Mouse (Mus musculus) spleen, adult 2 months (tissue): ENCODE data around the gene A730071L15Rik. TPM values are rescaled to one million over a fixed set of nuclear protein-coding genes. Genes with fewer than 3 reads are reported as not detected.

Experiments
- DNase-seq, 2 experiments: peaks; one replicate each; pipeline versions ENCODE4 v3.0.0 to v3.0.0-alpha.2; 2012 to 2021; ENCODE audit warnings: low spot score in 2 of 2, low read depth in 1 of 2
- H3K27ac ChIP-seq: fragments of 200-500 bp; 2 replicates; pipeline ENCODE4 v1.5.1; 2012; ENCODE audit warnings: low read length, inconsistent platforms; ENCODE audit not compliant: insufficient read depth
- H3K27me3 ChIP-seq: fragments of 200-500 bp; 2 replicates; pipeline ENCODE4 v1.6.1; 2012; ENCODE audit warnings: mild to moderate bottlenecking, moderate library complexity, low read length, inconsistent platforms; ENCODE audit not compliant: control insufficient read depth, insufficient read depth
- H3K36me3 ChIP-seq: fragments of 200-500 bp; 2 replicates; pipeline ENCODE4 v1.6.1; 2012; ENCODE audit warnings: mild to moderate bottlenecking, low read length, inconsistent platforms; ENCODE audit not compliant: control insufficient read depth, insufficient read depth
- H3K4me1 ChIP-seq: fragments of 200-500 bp; 2 replicates; pipeline ENCODE4 v1.6.1; 2011; ENCODE audit warnings: inconsistent platforms; ENCODE audit not compliant: control insufficient read depth, insufficient read depth, insufficient read length
- H3K4me3 ChIP-seq: fragments of 200-500 bp; 2 replicates; pipeline ENCODE4 v1.5.1; 2011; ENCODE audit warnings: mild to moderate bottlenecking, inconsistent platforms; ENCODE audit not compliant: insufficient read depth, insufficient read length; ENCODE audit errors: extremely low read depth
- CTCF ChIP-seq: fragments of 200-500 bp; IDR thresholded peaks from 2 replicates; pipeline ENCODE4 v1.5.1; 2011; ENCODE audit warnings: mild to moderate bottlenecking, inconsistent platforms; ENCODE audit not compliant: insufficient read depth, insufficient read length, insufficient replicate concordance; ENCODE audit errors: extremely low read depth
- POLR2A ChIP-seq: fragments of 200-500 bp; IDR thresholded peaks from 2 replicates; pipeline ENCODE4 v1.6.1; 2011; ENCODE audit warnings: low read depth, low read length, inconsistent platforms
- WGBS: fragments of 180-500 bp; shearing (Covaris S2); methylation state at CpG from one replicate; pipeline ENCODE4 v1.1.7; 2018; 5-methylcytosine and 5-hydroxymethylcytosine counted together
- polyA plus RNA-seq: library from polyadenylated mRNA; depleted of rRNA; stranded (reverse); fragments of >200 nt; gene quantifications from 2 replicates; pipeline ENCODE4 v1.2.3, GENCODE M21; 2012

A730071L15Rik gene
- polyA plus RNA-seq, 1 experiment: 0.09 TPM

DNA sequence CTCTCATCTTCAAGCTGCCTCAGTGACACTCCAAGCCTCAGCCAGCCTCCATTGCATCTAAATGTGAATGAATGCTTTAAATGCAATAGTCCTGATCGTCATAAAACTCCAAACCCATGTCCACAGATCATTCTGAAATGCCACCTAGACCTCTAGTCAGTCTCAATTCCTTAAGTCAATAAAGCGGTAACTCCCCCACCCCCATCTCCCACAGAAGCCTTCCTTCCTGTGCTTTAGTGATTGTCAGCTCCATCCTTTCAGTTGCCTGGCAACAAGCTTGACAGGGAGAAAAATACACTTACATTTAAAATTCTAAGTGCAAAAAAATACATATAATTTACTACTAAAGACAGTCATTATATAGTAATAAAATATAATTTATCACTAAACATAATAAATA is 16.6 kb upstream of the A730071L15Rik start:
- TF ChIP-seq POLR2A (no peak), CTCF (no peak)
- WGBS: 46% methylated on average over 2 of the region's 2 CpGs
- H3K27ac ChIP-seq: no peak overlapping the region
- DNase-seq: no peak
- peaks cover 21% of the 10 kb centered on the region for H3K4me1 ChIP-seq
- no peaks in the 10 kb centered on the region for H3K27me3 ChIP-seq
- no peaks in the 10 kb centered on the region for H3K36me3 ChIP-seq
- no peak overlapping the region for H3K4me3 ChIP-seq

DNA sequence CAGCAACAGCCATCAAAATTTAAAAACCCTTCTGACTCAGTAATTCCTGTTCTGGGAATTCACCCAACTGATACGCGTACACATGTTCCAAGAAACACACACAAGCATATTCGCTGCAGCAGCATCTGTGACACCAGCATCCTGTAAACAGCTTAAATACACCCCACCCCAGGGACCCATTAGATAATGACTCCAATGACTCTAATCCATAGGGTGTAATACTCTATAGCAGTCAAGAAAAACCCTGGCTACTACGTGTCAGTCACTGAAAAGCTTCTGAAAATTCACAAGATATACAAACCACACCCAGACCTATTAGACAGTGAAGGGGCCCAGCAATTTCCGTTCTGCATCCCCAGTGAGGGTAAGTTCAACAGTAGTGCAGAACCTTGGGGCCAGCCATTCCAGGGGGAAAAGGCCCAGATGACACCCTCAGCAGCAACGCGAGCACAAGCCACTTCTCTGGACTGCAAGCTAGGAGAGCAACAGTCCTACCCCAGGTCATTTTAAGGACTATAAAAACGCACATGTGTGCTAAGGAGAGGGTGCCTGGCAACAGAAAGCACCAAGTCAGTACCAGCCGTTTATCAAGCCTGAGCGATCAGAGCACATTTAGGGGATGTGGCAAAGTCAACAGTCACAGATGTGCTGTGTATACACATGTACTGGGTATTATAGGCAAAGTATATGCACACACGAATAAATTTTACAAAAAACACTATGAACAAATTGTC is 15.5 kb upstream of the A730071L15Rik start:
- Histone ChIP-seq H3K27ac (peak overlapping the region; percentile 69), H3K36me3 (no peaks in the 10 kb centered on the region), H3K4me3 (no peak overlapping the region), H3K4me1 (peaks cover 11% of the 10 kb centered on the region), H3K27me3 (no peaks in the 10 kb centered on the region)
- no peak for DNase-seq
- TF ChIP-seq POLR2A (no peak), CTCF (no peak)
- WGBS: 18% methylated on average over 11 of the region's 11 CpGs

DNA sequence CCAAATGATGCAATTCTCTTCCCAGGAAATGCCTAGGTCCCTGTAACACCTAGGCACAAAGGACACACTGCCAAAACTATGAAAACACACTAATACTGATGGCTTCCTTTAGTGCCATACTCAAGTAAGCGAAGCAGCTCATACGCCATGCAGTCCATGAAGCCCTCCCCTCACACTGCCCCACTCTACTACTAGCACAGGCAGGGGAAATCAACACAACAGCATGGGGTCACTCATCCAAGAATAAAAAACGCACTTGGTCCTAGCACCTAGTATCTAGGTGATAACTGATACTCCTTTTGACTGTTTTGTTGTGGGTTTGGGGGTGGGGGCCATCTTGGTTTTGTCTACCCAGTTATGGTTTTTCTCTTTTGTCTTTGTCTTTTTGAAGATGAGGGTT is 12.4 kb upstream of the A730071L15Rik start:
- WGBS: 73% methylated on average over 3 of the region's 3 CpGs
- TF ChIP-seq POLR2A (no peak), CTCF (no peak)
- Histone ChIP-seq H3K4me3 (no peak overlapping the region), H3K27ac (no peak overlapping the region), H3K4me1 (peaks cover 8% of the 10 kb centered on the region; the same call in 1 of the 2 replicates), H3K27me3 (no peaks in the 10 kb centered on the region), H3K36me3 (peaks cover 7% of the 10 kb centered on the region; the same call in 1 of the 2 replicates)
- DNase-seq: no peak

DNA sequence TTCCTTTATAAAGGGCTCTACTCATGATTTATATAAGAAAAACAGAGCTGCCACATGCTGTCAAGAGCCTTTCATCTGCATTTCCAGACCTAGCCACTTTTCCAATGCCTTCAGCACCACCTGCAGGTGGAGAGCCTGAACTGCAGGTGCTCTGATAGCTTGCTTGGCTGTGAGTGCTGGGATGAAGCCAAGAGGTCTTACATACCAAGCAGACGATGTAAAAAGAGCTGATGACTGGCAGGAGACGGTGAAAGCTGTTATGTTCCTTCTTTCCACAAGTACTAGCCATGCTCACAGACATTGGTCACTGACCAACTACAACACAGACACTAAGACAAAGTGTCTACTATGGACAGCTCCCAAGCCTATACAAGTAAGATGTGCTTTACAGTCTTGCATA is 12.0 kb upstream of the A730071L15Rik start:
- Histone ChIP-seq H3K27me3 (no peaks in the 10 kb centered on the region), H3K4me1 (peaks cover 7% of the 10 kb centered on the region; the same call in 1 of the 2 replicates), H3K4me3 (no peak overlapping the region), H3K36me3 (peaks cover 7% of the 10 kb centered on the region; the same call in 1 of the 2 replicates), H3K27ac (no peak overlapping the region)
- WGBS: 8% methylated on average over 2 of the region's 2 CpGs
- peak; percentile 64 to 75 for DNase-seq
- TF ChIP-seq POLR2A (no peak), CTCF (peak; percentile 93; the same call in 1 of the 2 replicates)

DNA sequence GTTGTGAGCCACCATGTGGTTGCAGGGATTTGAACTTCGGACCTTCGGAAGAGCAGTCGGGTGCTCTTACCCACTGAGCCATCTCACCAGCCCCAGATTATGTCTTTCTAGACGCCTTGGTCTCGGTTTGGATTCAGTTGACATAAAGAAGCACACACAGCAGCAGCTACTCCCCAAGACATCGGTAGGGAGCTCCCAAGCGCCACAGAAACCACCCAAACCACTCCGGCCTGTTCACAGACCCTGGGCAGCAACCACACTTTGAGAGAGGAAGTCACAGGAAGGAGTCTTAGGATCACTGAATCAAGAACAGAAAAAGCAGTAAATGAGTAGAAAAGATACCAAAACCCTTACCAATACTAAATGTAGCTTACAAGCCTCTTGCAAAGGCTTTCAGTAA is 3.0 kb upstream of the A730071L15Rik start:
- Histone ChIP-seq H3K36me3 (peaks cover 6% of the 10 kb centered on the region), H3K27me3 (no peaks in the 10 kb centered on the region), H3K4me3 (no peak overlapping the region), H3K4me1 (peaks cover 8% of the 10 kb centered on the region), H3K27ac (no peak overlapping the region)
- TF ChIP-seq POLR2A (no peak), CTCF (no peak)
- no peak for DNase-seq
- WGBS: 54% methylated on average over 8 of the region's 8 CpGs

DNA sequence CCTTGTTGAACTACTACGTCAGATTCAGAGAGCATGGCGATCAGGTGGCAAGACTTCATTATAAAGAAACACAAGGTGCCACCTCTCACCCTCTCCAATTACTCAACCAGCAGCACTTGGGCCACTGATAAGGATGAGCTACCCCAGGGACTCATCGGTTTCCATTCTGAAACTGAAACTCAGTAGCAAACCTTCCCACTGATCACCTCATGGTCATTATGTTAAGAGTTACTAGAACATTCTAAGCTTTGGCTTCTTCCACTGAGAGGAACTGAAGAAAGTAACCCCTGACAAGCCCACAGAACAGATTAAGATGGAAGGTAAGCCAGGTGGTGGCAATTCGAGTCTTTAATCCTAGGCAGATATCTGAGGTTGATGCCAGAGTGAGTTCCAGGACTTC is 1.4 kb upstream of the A730071L15Rik start:
- TF ChIP-seq POLR2A: no peak
- no peak for TF ChIP-seq CTCF
- Histone ChIP-seq H3K27ac (no peak overlapping the region), H3K27me3 (no peaks in the 10 kb centered on the region), H3K4me1 (peaks cover 8% of the 10 kb centered on the region), H3K36me3 (no peaks in the 10 kb centered on the region), H3K4me3 (no peak overlapping the region)
- WGBS: 62% methylated on average over 4 of the region's 4 CpGs
- no peak for DNase-seq

DNA sequence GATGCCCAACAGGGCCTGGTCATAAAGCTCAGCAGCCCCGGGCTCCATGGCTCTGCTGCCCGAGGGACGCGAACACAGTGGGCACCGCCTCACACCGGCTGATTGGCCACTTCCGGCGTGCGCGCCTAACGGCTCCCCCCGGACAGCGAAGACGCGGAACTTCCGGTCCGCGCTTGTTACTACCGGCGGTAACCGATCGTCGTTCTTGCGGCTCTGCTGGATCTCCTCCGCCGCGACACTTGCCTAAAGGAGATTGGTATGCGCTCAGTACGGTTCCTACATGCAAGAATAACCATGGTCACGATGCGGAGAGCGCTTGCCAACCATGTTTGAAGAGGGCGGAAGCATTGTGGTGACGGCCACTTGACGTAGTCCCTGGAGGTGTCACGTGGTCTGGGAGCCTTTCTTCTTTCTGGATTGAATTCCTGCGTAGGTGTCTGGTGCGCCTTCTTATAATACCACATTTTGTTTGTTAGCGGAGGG is 299 bp downstream of the A730071L15Rik start, which contains the start of gene Nudcd3:
Gene Nudcd3 (minus strand): TSS at position 329 of the 483 bp plus-strand sequence.
- Histone ChIP-seq H3K4me1 (peaks cover 8% of the 10 kb centered on the region), H3K36me3 (no peaks in the 10 kb centered on the region), H3K27ac (peak within 1 kb of the TSS; percentile 99), H3K4me3 (peak within 1 kb of the TSS; percentile 94), H3K27me3 (no peaks in the 10 kb centered on the region)
- peak; percentile 77 to 86 for DNase-seq
- no peak for TF ChIP-seq CTCF
- TF ChIP-seq POLR2A: peak; percentile 40
- under 1% methylated on average over 39 of the region's 39 CpGs for WGBS
